Mouse (Mus musculus) limb, embryonic 11.5 days (tissue): ENCODE measurements at regions not wholly inside any gene's neighbourhood (a gene's known extent, or its start where the extent isn't known, plus 50 kb on each side); places are given as distances from the start of the nearest gene placed in this dataset.

Experiments used
- ATAC-seq: fragments of 200-750 bp; cut with Nextera tagmentation; 2 replicates; pipeline ENCODE4 v1.8.0; 2017; ENCODE audit warnings: low read depth; ENCODE audit not compliant: insufficient number of reproducible peaks, low FRiP score, low TSS enrichment
- DNase-seq: peaks from one replicate; pipeline ENCODE4 v3.0.0-alpha.2; 2015; ENCODE audit warnings: low spot score
- H3K27ac ChIP-seq: fragments of 300-500 bp; sonication (generic); replicated peaks from 2 replicates; pipeline ENCODE4 v1.5.1; 2014; ENCODE audit warnings: low read depth, mild to moderate bottlenecking, low read length
- H3K27me3 ChIP-seq: fragments of 300-500 bp; sonication (generic); 2 replicates; pipeline ENCODE4 v1.6.1; 2014; ENCODE audit warnings: mild to moderate bottlenecking, low read length, mixed read lengths; ENCODE audit not compliant: control insufficient read depth, insufficient read depth
- H3K36me3 ChIP-seq: fragments of 300-500 bp; sonication (generic); 2 replicates; pipeline ENCODE4 v1.6.1; 2014; ENCODE audit warnings: mild to moderate bottlenecking, low read length, moderate library complexity, mixed read lengths; ENCODE audit not compliant: control insufficient read depth, insufficient read depth
- H3K4me1 ChIP-seq: fragments of 300-500 bp; sonication (generic); 2 replicates; pipeline ENCODE4 v1.6.1; 2014; ENCODE audit warnings: low read length, mixed read lengths; ENCODE audit not compliant: control insufficient read depth, insufficient read depth
- H3K4me2 ChIP-seq: fragments of 300-500 bp; sonication (generic); 2 replicates; pipeline ENCODE4 v1.6.1; 2014; ENCODE audit warnings: low read depth, mild to moderate bottlenecking, moderate library complexity; ENCODE audit not compliant: severe bottlenecking
- H3K4me3 ChIP-seq: fragments of 300-500 bp; sonication (generic); 2 replicates; pipeline ENCODE4 v1.5.1; 2014; ENCODE audit warnings: low read depth, low read length
- H3K9ac ChIP-seq: fragments of 300-500 bp; sonication (generic); 2 replicates; pipeline ENCODE4 v1.6.1; 2014; ENCODE audit warnings: mild to moderate bottlenecking, low read length
- H3K9me3 ChIP-seq: fragments of 300-500 bp; sonication (generic); 2 replicates; pipeline ENCODE4 v1.6.1; 2016; ENCODE audit warnings: low read length; ENCODE audit not compliant: control insufficient read depth
- WGBS: fragments of 180-500 bp; shearing (Covaris S2); extraction: QIAGEN DNeasy Blood & Tissue Kit; methylation state at CpG from one replicate; pipeline ENCODE4 v1.1.7; 2014; 5-methylcytosine and 5-hydroxymethylcytosine counted together

GRCm38 (mm10) chr13:71372701-71373685 lies 531.4 kb upstream of the Adamts16 start:
- Histone ChIP-seq H3K27ac (no peak overlapping the region), H3K4me1 (no peaks in the 10 kb centered on the region), H3K4me3 (no peak overlapping the region), H3K27me3 (no peaks in the 10 kb centered on the region), H3K9ac (no peak overlapping the region), H3K9me3 (no peaks in the 10 kb centered on the region), H3K36me3 (no peaks in the 10 kb centered on the region), H3K4me2 (no peak overlapping the region)
- WGBS, result 73% methylated on average over 10 of the region's 10 CpGs
- no peak for ATAC-seq
- DNase-seq, result no peak

- no peak overlapping the region for H3K9ac ChIP-seq
- no peak overlapping the region for H3K27ac ChIP-seq
- H3K4me3 ChIP-seq, result no peak overlapping the region
- ATAC-seq (no peak), DNase-seq (no peak)
- H3K9me3 ChIP-seq, result no peaks in the 10 kb centered on the region
- H3K4me1 ChIP-seq, result no peaks in the 10 kb centered on the region
- no peaks in the 10 kb centered on the region for H3K36me3 ChIP-seq
- no peaks in the 10 kb centered on the region for H3K27me3 ChIP-seq
- 82% methylated on average over 3 of the region's 3 CpGs for WGBS
- H3K4me2 ChIP-seq, result no peak overlapping the region
Observed at GRCm38 (mm10) chr13:71369832-71370231, 528.2 kb upstream of the Adamts16 start.

- Histone ChIP-seq H3K27ac (no peak overlapping the region), H3K9me3 (no peaks in the 10 kb centered on the region), H3K27me3 (no peaks in the 10 kb centered on the region), H3K4me1 (no peaks in the 10 kb centered on the region), H3K9ac (no peak overlapping the region), H3K36me3 (no peaks in the 10 kb centered on the region), H3K4me2 (no peak overlapping the region), H3K4me3 (no peak overlapping the region)
- ATAC-seq (no peak), DNase-seq (no peak)
- 75% methylated on average over 3 of the region's 3 CpGs for WGBS
Observed at GRCm38 (mm10) chr13:71365261-71365660, 523.6 kb upstream of the Adamts16 start.

- no peaks in the 10 kb centered on the region for H3K4me1 ChIP-seq
- no peak for ATAC-seq
- no peak overlapping the region for H3K4me2 ChIP-seq
- WGBS, result 86% methylated on average over 5 of the region's 5 CpGs
- no peak for DNase-seq
- no peaks in the 10 kb centered on the region for H3K27me3 ChIP-seq
- no peak overlapping the region for H3K9ac ChIP-seq
- no peaks in the 10 kb centered on the region for H3K9me3 ChIP-seq
- H3K27ac ChIP-seq, result no peak overlapping the region
- H3K4me3 ChIP-seq, result no peak overlapping the region
- no peaks in the 10 kb centered on the region for H3K36me3 ChIP-seq
Observed at GRCm38 (mm10) chr13:71362311-71362710, 520.7 kb upstream of the Adamts16 start.

GRCm38 (mm10) chr13:71359112-71359511 lies 517.5 kb upstream of the Adamts16 start:
- 91% methylated on average over 11 of the region's 11 CpGs for WGBS
- Histone ChIP-seq H3K27me3 (no peaks in the 10 kb centered on the region), H3K4me1 (no peaks in the 10 kb centered on the region), H3K36me3 (no peaks in the 10 kb centered on the region), H3K9me3 (no peaks in the 10 kb centered on the region), H3K9ac (no peak overlapping the region), H3K27ac (no peak overlapping the region), H3K4me2 (no peak overlapping the region), H3K4me3 (no peak overlapping the region)
- DNase-seq (no peak), ATAC-seq (no peak)

- DNase-seq (no peak), ATAC-seq (no peak)
- Histone ChIP-seq H3K4me3 (no peak overlapping the region), H3K27ac (no peak overlapping the region), H3K9me3 (no peaks in the 10 kb centered on the region), H3K4me1 (no peaks in the 10 kb centered on the region), H3K36me3 (no peaks in the 10 kb centered on the region), H3K9ac (no peak overlapping the region), H3K27me3 (no peaks in the 10 kb centered on the region), H3K4me2 (no peak overlapping the region)
- 86% methylated on average over 7 of the region's 7 CpGs for WGBS
Observed at GRCm38 (mm10) chr13:71350787-71351186, 509.2 kb upstream of the Adamts16 start.

- no peak overlapping the region for H3K4me2 ChIP-seq
- H3K4me3 ChIP-seq, result no peak overlapping the region
- H3K4me1 ChIP-seq, result no peaks in the 10 kb centered on the region
- 84% methylated on average over 1 of the region's 1 CpGs for WGBS
- ATAC-seq, result no peak
- no peak overlapping the region for H3K9ac ChIP-seq
- H3K36me3 ChIP-seq, result no peaks in the 10 kb centered on the region
- H3K27me3 ChIP-seq, result no peaks in the 10 kb centered on the region
- no peaks in the 10 kb centered on the region for H3K9me3 ChIP-seq
- H3K27ac ChIP-seq, result no peak overlapping the region
- no peak for DNase-seq
Observed at GRCm38 (mm10) chr13:71342921-71343320, 501.3 kb upstream of the Adamts16 start.

- H3K27ac ChIP-seq, result no peak overlapping the region
- H3K4me3 ChIP-seq, result no peak overlapping the region
- H3K4me1 ChIP-seq, result no peaks in the 10 kb centered on the region
- WGBS, result 91% methylated on average over 6 of the region's 6 CpGs
- H3K9me3 ChIP-seq, result no peaks in the 10 kb centered on the region
- H3K36me3 ChIP-seq, result no peaks in the 10 kb centered on the region
- H3K9ac ChIP-seq, result no peak overlapping the region
- ATAC-seq (no peak), DNase-seq (no peak)
- H3K4me2 ChIP-seq, result no peak overlapping the region
- H3K27me3 ChIP-seq, result no peaks in the 10 kb centered on the region
Observed at GRCm38 (mm10) chr13:71338700-71339099, 497.1 kb upstream of the Adamts16 start.
